Mouse (Mus musculus): ENCODE data around the gene Aarsd1.
"Not testable (repeated sequence)": the region's sequence is repeated elsewhere in the genome, so short reads cannot be mapped to it uniquely, and the experiment has no call there.

The Aarsd1 gene

DNA sequence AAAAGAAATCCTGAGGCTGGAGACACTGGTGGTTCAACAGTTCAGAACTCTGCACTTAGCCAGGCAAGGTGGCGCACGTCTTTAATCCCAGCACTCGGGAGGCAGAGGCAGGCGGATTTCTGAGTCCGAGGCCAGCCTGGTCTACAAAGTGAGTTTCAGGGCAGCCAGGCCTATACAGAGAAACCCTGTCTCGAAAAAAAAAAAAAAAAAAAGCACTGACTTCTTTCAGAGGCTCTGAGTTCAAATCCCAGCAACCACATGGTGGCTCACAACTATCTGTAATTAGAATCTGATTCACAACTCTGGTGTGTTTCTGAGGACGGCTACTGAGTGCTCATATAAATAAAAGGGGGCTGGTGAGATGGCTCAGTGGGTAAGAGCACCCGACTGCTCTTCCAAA is 29.4 kb upstream of the Aarsd1 start:
- DNase-seq (ENCODE audit: low spot score) = not testable (repeated sequence)

DNA sequence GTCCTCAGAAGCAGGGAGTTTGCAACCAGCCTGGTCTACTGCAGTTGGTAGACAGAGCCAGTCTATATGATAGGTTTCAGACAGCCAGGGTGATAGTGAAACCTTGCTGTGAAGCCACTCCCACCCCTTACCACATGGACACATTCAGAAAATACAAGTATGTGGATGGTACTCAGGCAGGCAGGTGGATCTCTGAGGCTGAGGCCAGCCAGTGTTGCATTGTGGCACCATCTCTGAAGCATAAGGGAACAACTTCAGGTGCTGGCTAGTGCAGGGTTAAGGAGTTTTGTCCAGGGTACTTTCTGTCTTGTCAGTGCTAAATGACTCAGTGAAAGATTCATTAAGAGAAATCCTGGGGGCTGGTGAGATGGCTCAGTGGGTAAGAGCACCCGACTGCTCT is 28.9 kb upstream of the Aarsd1 start:
- no peak for DNase-seq (ENCODE audit: low spot score)

DNA sequence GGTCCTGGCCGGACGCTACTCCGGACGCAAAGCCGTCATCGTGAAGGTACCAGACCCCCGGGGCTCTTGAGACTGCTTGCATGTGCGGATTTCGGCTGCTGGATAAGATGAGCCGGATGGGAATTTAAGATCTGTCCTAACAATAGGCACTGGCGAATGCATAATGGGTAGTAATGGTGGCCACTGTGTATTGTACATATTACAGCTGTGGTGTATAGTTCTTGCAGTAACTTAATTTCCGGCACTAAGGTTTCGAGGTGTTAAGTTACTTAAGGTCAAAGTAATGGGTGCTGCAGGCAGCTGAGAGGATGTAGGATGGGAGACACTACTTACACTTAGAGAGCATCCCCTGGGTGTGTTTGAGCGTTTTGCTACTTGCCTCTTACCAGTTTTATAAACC is 25.3 kb upstream of the Aarsd1 start:
- no peak for DNase-seq (ENCODE audit: low spot score)

DNA sequence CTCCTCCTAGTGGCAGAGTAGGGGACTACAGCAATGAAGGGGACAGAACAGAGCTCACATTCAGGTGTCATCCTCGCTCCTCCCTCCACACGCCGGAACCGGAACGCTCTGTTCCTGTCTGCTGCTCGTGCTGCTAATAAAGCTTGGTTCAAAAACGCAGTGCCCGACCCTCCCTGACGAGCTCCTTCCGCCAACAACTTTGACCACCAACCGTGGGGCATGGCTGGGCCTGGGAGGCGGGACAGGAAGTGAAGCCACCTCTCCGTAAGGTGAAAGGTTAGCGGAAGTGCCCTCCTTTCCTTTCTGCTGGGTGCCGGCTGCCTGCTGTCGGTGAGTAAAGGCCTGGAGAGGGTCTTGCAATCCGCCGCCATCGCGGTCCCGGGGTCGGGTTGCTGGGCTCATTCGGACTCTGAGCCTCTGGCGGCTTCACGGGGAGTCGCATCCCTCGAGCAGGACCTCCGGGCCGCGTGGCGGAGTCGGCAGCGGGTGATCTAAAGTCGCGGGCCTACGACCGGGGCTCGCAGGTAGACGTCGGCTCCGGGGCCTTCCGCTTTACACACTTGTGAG is 24.8 kb upstream of the Aarsd1 start, which contains the start of gene Rpl27:
Rpl27 (plus strand) TSS at position 172 of the 567 bp plus-strand sequence.
- peak; percentile 94 for DNase-seq (ENCODE audit: low spot score)

DNA sequence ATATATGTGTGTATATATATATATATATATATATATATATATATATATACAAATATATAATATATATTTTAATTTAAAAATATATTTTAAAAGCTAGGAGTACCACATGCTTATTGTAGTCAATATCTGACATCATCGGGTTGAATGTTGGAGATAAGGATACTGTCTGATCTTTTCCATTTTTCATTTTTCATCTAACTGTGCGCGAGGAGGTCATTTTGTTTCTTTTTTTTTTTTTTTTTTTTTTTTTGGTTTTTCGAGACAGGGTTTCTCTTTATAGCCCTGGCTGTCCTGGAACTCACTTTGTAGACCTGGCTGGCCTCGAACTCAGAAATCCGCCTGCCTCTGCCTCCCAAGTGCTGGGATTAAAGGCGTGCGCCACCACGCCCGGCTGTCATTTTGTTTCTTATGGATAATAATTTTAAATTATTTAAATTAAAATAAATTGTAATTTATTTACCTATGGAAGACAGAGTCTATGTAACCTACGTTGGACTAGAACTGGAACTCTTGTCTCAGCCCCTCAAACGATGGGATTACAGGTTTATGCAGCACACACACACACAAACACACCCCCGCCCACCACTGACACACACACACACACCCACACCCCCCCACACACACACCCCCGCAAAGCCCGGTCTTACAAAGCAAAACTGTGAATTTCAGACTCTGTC is 24.2 kb upstream of the Aarsd1 start:
- not testable (repeated sequence) for DNase-seq (ENCODE audit: low spot score)

DNA sequence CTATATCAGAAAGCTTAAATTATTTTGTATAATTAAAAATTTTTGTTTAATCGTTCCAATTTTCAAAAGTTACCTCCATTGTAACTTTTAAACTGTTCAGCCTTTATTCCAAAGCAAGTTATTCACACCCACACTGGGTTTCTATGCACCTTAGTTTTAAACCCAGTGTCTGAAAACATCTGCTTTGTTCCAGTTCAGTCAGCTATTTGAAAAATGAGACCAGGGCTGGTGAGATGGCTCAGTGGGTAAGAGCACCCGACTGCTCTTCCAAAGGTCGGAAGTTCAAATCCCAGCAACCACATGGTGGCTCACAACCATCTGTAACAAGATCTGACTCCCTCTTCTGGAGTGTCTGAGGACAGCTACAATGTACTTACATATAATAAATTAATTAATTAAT is 20.6 kb upstream of the Aarsd1 start:
- not testable (repeated sequence) for DNase-seq (ENCODE audit: low spot score)

DNA sequence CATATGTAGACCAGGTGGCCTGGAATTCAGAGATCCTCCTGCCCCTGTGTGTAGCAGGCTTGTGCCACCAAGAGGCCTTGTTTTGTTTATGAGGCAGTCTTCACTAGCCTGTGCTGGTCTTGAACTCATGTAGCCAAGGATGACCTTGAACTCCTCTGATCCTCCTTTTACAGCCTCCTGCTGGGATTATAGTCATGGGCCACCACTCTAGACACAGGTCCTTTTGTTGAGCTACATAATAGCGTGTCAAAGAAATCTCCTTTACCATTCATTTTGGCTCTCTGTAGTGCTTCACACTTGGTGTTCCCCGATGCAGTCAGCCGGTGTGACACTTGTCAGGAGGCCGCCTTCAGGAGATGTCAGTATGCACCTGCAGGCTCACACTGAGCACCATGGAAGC is 19.5 kb upstream of the Aarsd1 start:
- DNase-seq (ENCODE audit: low spot score) = no peak

DNA sequence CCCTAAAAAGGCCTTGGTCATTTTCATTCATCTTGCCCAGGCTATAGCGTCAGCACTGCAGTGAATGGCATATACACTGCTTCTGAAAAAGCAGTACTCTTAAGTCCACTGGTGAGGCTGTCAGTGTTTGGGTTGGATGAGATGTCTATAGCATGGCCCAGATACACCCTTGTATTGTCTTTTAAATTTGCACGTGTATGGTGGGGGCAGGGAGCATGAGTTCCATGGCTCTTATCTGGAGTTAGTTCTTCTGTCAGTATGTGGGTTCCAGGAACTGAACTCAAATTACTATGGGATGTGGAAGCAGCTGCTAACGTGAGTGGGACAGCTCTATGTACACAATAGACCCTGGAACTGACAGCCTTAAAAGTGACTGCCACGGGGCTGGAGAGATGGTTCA is 18.4 kb upstream of the Aarsd1 start:
- no peak for DNase-seq (ENCODE audit: low spot score)

DNA sequence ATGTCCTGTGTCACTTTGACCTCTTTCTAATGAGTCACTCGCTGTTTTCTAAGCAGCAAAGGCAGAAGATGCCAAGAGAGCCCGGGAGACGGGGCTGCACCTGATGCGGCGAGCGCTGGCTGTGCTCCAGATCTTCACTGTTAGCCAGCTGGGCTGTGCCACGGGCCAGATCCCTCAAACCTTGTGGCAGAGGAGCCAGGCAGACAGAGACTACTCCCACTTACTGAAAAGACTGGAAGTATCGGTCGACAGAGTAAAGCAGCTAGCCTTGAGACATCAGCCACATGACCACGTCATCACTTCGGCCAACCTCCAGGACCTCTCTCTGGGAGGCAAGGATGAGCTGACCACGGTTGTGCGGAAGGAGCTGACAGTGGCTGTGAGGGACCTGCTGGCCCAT is 16.0 kb upstream of the Aarsd1 start:
- no peak for DNase-seq (ENCODE audit: low spot score)

DNA sequence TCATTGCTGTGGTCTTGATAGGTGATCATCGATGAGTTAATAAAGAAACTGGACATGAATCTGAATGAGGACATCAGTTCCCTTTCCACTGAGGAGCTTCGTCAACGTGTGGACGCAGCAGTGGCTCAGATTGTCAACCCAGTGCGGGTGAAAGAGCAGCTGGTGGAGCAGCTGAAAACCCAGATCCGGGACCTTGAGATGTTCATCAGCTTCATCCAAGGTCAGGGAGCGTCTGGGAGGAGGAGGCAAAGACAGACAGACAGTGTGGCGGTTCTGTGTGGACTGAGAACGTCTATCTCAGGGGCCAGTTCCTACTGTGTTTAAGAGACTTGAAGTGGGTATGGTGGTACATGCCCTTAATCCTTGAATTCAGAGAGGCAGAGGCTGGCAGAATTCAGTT is 13.9 kb upstream of the Aarsd1 start:
- no peak for DNase-seq (ENCODE audit: low spot score)

DNA sequence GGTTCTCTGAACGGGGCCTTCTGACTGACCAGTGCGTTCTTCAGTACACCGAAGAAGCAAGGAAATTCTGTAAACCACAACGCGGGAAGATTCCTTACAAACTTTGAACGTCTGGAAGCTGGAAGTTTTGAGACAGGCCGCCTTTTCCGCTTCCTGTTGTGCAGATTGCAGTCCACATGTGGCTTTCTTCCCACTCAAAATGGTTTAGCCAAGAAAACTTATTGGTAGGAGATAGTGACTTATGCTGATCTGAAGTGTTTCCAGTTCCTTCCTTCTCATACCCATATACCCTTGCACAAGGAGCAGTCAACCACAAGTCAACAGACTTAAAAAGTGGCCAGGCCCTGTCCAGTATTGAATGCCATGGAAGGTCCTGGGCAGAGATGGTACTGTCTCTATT is 8.8 kb upstream of the Aarsd1 start:
- no peak for DNase-seq (ENCODE audit: low spot score)

DNA sequence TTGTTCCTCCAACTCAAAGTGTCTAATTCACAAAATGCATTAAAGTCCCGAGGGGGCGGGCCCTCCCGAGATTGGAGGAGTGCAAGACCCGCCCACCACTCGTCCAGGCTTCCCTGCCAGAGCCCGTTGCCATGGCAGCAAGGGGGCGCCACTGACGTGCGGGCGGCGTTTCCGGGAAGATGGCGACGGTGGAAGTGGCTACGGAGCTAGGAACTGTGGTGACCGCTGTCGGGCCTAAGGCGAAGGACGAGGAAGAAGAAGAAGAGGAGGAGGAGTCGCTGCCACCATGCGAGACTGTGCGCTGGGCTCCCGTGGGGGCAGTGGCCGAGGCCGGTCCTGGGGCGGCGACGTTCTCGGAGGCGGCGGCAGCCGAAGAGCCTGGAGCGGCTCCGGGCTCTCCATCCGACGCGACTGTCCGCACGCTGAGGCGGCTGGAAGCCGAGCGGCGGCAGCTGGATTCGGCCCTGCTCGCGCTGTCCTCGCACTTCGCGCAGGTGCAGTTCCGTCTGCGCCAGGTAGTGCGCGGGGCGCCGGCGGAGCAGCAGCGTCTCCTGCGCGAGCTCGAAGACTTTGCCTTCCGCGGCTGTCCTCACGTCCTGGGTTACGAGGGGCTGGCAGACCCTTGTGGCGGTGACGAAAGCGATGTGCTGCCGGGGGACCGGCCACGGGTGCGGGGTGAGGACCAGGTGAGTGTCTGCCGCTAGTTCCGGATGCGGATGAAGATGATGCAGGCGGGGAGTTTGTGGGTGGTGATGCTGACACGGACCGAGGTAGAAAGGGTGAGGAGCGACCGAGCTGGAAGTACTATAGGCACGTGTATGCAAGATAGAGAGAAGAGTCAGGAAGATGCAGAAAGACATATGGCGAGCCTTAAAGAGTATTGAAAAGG is 7.8 kb upstream of the Aarsd1 start, which contains the start of the genes Rundc1 and Ptges3l:
Rundc1 (plus strand) TSS at position 161 of the 889 bp plus-strand sequence.
Ptges3l (minus strand) TSS at position 409 of the 889 bp plus-strand sequence.
- peak; percentile 97 for DNase-seq (ENCODE audit: low spot score)

DNA sequence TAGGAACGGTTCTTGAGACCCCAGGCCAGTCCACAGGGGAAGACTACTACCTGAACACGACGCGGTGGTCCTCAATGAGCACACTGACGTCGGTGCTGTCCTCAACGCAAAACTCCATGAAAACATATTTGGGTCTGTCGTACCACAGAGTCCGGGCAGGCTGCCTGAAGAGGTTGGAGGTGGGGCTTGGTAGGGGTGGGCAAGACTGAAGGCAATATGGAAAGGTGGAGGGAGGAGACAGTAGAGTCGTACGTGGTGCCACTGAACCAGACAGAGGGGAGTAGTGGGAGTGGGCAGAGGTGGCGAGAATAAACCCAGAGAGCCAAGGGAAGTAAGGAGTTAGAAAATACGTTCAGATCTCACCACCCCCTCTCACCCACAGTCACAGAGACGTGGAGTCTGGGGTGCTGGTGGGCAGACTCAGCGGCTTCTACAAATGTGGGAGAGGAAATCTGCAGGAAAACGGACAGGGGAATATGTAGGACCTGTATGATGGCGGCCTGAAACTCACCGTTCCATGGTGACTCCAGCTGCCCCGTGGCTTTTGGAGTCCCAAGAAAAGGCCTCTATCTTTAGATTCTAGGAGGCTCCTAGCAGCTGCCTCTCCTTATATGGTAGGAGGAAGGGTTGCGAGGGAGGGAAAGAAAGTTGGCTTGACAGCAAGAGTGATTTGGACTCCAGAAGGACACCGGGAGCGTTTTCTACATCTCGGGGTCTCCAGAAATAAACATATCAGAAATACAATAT is 6.9 kb upstream of the Aarsd1 start, which contains the start of gene Gm27029:
Gm27029 (minus strand) TSS at position 692 of the 747 bp plus-strand sequence.
- no peak for DNase-seq (ENCODE audit: low spot score)

DNA sequence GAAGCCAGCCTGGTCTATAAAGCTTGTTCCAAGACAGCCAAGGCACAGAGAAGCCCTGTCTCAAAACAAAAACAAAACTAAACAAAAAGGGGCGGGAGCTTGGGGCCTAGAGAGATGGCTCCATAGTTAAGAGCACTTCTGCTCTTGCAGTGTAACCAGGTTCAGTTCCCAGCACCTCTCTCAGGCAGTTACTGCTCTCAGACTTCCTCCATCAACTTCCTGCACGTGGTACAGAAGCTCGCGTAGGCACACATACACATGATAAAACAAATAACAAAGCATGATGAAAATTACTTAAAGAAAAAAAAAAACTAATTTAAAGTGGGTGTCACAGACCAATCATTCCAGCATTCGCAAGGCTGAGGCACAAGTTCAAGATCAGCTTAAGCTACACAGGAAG is 2.7 kb upstream of the Aarsd1 start:
- no peak for DNase-seq (ENCODE audit: low spot score)

DNA sequence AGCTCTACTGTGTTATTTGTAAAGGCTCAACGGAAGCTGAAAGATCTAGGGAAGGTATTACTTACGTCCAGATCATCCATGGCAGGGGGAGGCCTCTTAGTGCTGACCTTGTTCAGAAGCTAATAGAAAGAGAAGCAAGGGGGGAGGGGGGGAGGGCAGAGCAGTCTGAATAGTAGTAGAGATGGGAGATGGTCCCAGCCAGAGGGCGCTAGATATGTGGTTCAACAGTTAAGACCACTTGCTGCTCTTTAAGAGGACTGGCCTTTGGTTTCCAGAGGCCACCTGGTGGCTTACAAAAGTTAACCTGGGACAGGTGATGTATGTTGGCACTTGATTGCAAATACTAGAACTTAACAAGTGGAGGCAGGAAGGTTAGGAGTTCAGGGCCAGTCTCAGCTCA is 2.2 kb upstream of the Aarsd1 start:
- no peak for DNase-seq (ENCODE audit: low spot score)

DNA sequence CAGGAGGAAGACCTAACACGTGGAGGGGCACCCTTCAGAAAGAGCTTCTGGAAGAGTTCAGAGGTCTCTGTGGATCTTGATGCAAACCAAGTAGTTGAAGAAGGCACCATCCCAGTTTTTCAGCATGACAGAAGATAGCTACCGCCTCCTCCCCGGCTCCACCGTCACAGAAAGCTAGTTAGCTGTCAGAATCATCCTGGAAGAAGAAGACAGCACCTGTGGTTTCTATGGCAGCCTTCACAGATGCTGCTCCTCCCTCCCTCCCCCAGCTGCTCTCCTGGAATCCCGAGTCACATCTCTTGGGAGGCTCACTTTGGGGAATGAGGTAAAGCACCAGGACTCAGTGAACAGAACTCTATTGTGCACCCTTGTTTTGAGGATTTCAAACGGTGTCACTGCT is 1.6 kb upstream of the Aarsd1 start:
- DNase-seq (ENCODE audit: low spot score) = no peak

DNA sequence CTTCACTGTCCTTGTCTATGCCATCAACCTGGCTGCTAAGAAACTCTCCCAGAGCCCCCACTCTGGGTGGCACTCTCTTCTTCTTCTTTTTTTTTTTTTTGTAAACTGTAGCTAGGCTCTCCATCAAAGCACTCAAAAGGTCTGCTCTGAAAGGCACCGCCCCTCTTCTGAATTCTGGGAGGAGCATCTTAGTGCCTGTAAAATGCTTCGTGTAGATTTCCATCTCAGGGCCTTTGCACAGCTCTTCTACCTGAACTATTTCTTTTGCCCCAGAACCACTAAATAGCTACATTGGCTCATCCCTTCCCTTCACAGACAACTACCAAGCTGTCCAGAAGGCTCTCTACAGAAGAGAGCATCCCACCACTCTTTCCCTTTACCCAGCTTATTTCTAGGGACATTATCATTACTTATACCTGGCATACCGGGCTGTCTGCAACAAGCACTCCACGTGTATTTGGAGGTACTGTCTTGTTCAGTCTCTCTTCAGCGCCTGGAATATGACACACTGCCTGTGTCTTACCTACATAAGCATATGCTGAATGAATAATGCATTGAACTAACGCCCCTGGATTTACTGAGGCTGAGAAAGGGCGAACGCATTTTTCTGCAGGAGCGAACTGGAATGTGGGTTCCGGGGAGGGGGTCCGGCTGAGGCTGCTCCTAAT is 848 bp downstream of the Aarsd1 start:
- DNase-seq (ENCODE audit: low spot score) = no peak

DNA sequence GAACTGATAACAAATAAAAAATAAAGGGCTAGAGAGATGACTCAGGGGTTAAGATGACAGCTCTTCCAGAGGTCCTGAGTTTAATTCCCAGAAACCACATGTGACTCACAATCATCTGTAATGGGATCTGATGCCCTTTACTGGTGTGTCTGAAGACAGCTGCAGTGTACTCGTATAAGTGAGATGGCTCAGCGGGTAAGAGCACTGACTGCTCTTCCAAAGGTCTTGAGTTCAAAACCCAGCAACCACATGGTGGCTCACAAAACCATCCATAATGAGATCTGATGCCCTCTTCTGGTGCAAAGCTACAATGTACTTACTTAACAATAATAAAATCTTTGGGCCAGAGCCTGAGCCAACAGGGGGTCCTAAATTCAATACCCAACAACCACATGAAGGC is 2.1 kb downstream of the Aarsd1 start:
- no peak for DNase-seq (ENCODE audit: low spot score)

DNA sequence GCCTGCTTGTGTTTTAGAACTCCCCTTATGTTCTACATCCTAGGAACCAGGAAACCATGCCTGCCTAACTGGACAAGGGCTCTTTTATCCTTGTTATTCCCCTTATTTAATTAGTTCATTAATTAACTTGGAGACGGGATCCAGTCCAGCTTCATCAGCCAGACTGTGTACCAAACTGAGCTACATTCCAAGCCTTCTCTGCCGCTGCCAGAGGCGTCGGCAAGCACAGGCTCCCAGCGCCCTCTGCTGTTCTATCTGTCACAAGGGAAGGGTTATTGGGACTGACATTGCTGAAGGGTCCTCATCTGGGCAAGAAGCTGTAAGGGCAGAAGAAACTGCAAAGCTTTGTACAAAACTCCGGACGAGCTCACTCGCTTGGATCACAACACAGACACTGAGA is 22.3 kb downstream of the Aarsd1 start:
- DNase-seq (ENCODE audit: low spot score) = peak; percentile 45

DNA sequence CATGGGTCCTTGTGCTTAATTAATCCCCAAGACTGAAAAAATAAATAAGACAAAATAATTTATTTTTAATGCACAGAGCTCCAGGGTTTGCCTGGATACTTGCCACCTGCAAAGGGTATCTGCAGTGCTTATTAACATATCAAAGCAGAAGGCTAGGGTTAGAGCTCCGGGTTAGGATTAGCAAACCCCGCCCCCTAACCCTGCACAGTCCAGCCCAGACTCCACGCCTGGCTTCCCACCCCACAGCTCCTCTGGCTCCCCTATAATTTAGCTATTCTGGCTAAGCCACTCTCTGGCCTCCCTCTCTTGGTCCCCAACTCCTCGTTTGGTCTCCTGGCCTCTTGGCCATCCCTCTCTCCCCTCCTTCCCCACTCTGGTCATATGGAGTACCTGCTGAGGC is 35.6 kb downstream of the Aarsd1 start:
- DNase-seq (ENCODE audit: low spot score) = no peak

DNA sequence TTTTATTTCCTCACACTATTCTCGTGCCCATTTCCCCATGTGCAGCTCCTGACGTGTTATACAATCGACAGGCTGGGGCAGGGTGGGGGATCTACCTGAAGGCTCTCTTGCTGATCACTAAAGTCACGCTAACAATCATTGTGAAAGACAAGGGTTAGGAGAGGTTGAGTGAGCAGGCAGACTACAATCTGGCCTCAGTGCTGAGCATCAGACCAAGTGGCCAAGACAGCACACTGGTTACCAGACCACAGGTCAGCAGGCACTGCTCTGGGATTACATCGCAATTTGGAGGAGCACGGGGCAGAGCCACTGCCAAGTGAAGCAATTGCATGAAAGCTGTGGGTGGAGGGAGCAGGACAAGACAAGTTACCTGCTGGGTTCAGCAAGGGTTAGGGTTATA is 38.5 kb downstream of the Aarsd1 start:
- no peak for DNase-seq (ENCODE audit: low spot score)

DNA sequence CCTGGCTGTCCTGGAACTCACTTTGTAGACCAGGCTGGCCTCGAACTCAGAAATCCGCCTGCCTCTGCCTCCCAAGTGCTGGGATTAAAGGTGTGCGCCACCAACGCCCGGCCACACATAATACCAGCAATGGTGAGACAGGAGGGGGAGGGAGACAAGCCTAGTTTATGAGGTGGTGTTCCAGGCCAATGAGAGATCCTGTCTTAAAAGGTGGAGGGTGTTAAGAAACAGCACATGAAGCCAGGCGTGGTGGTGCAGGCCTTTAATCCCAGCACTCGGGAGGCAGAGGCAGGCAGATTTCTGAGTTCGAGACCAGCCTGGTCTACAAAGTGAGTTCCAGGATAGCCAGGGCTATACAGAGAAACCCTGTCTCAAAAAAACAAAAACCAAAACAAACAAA is 39.2 kb downstream of the Aarsd1 start:
- not testable (repeated sequence) for DNase-seq (ENCODE audit: low spot score)

All from layer of hippocampus, adult 9-10 months (tissue).